In the genomic region with DNA sequence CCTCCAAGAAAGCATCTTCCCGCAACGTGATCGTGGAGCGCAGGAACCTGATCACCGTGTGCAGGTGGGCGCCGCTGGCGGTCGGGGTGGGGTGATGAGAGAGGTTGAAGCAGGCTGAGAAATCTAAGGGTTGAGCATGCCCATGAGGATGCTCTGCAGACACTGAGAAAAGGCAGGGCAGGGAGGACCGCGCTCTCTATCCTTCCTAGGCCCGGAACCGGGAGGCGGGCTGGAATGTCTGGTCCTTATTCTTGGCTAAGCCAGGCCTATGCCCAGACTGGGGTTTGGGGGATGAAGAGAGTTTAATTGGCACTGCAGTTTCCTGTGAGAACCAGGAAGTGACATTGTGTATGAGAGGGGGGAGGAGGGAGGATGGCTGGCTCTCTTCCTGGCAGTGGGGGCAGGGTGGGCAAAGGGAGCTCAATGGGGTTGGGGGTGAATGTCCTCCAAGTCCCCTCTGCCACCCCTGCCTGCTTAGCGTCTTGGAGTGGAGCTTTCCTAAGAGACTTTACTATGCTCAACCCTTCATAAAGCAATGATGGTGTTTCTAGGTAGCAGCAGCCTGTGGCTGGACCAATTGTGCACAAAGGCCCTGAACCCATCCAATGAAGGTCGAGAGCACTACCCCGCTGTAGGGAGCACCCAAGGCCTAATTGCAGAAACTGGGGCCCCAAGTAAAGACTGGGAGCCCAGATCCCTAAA, we compare ENCODE assay signal across 8 mouse cellular contexts. TPM values are rescaled to one million over a fixed set of nuclear protein-coding genes. Genes with fewer than 3 reads are reported as not detected.
DNase-seq lines count a peak whose midpoint lies in the region; ATAC-seq and TF ChIP-seq lines count a peak whose summit lies in the region.

No protein-coding gene starts in this region.

- peaks cover 23% of the 10 kb centered on the region for H3K4me1 ChIP-seq in heart, embryonic 13.5 days
- peaks cover 44% of the 10 kb centered on the region for H3K4me1 ChIP-seq in hindbrain, embryonic 14.5 days (replicated peaks; ENCODE audit: control insufficient read depth, insufficient read depth, low read length)
- peaks cover 6 to 12% of the 10 kb centered on the region in 2 experiments; a peak in 3 of 4 replicates for H3K4me1 ChIP-seq in liver, embryonic 14.5 days (replicated peaks; ENCODE audit: control insufficient read depth in 2 of 2, insufficient read depth in 2 of 2, low read length in 1 of 2)
- H3K4me1 ChIP-seq in stomach, embryonic 16.5 days (ENCODE audit: control insufficient read depth, insufficient read depth, low read length): peaks cover 21% of the 10 kb centered on the region

- ATAC-seq in heart, embryonic 13.5 days (ENCODE audit: extremely low read depth, insufficient number of reproducible peaks, low FRiP score, low TSS enrichment): peak; percentile 20; the same call in 1 of the 2 replicates
- peak; percentile 53 for ATAC-seq in hindbrain, embryonic 14.5 days (ENCODE audit: low FRiP score)
- ATAC-seq in liver, embryonic 14.5 days (ENCODE audit: insufficient read depth): no peak
- no peak for ATAC-seq in stomach, embryonic 16.5 days (ENCODE audit: insufficient read depth, low FRiP score)

- H3K4me2 ChIP-seq in heart, embryonic 13.5 days: peak overlapping the region; percentile 87
- peak overlapping the region; percentile 89 for H3K4me2 ChIP-seq in hindbrain, embryonic 14.5 days (replicated peaks)
- H3K4me2 ChIP-seq in liver, embryonic 14.5 days (ENCODE audit: low read depth): peak overlapping the region; percentile 61
- H3K4me2 ChIP-seq in stomach, embryonic 16.5 days (ENCODE audit: low read depth, low read length): peak overlapping the region; percentile 96

- peak overlapping the region; percentile 53 for H3K4me3 ChIP-seq in heart, embryonic 13.5 days
- H3K4me3 ChIP-seq in hindbrain, embryonic 14.5 days (replicated peaks; ENCODE audit: low read length): peak overlapping the region; percentile 84
- H3K4me3 ChIP-seq in liver, embryonic 14.5 days (ENCODE audit: insufficient read depth in 1 of 2, low read depth in 2 of 2, low read length in 2 of 2): peak overlapping the region in 1 of 2 experiments; percentile 35; a peak in 2 of 4 replicates
- peak overlapping the region; percentile 47 for H3K4me3 ChIP-seq in stomach, embryonic 16.5 days (replicated peaks; ENCODE audit: low read length)

- no peaks in the 10 kb centered on the region for H3K36me3 ChIP-seq in heart, embryonic 13.5 days
- peaks cover 10% of the 10 kb centered on the region for H3K36me3 ChIP-seq in hindbrain, embryonic 14.5 days (replicated peaks; ENCODE audit: control insufficient read depth, insufficient read depth)
- no peaks in the 10 kb centered on the region for H3K36me3 ChIP-seq in liver, embryonic 14.5 days (replicated peaks; ENCODE audit: control insufficient read depth, insufficient read depth, low read depth)
- no peaks in the 10 kb centered on the region for H3K36me3 ChIP-seq in stomach, embryonic 16.5 days (ENCODE audit: control insufficient read depth, insufficient read depth, low read length)

- TF ChIP-seq EP300 in liver, embryonic 14.5 days (IDR thresholded peaks at IDR 0.05; ENCODE audit: low read depth): no peak

- no peak overlapping the region for H3K27ac ChIP-seq in heart, embryonic 13.5 days (replicated peaks)
- peak overlapping the region; percentile 98 for H3K27ac ChIP-seq in hindbrain, embryonic 14.5 days
- H3K27ac ChIP-seq in liver, embryonic 14.5 days: no peak overlapping the region
- no peak overlapping the region for H3K27ac ChIP-seq in stomach, embryonic 16.5 days (ENCODE audit: low read length)

- H3K9ac ChIP-seq in heart, embryonic 13.5 days: peak overlapping the region; percentile 69
- peak overlapping the region; percentile 96 for H3K9ac ChIP-seq in hindbrain, embryonic 14.5 days
- no peak overlapping the region for H3K9ac ChIP-seq in liver, embryonic 14.5 days (replicated peaks)
- peak overlapping the region; percentile 55 for H3K9ac ChIP-seq in stomach, embryonic 16.5 days (ENCODE audit: low read length)

- H3K9me3 ChIP-seq in heart, embryonic 13.5 days: no peaks in the 10 kb centered on the region
- no peaks in the 10 kb centered on the region for H3K9me3 ChIP-seq in hindbrain, embryonic 14.5 days (ENCODE audit: control insufficient read depth, low read length)
- no peaks in the 10 kb centered on the region for H3K9me3 ChIP-seq in liver, embryonic 14.5 days (ENCODE audit: control insufficient read depth, low read length)
- H3K9me3 ChIP-seq in stomach, embryonic 16.5 days (replicated peaks; ENCODE audit: control insufficient read depth, low read length): no peaks in the 10 kb centered on the region

- TF ChIP-seq CTCF in liver, embryonic 14.5 days (IDR thresholded peaks at IDR 0.05; ENCODE audit: low read depth): no peak

- WGBS in heart, embryonic 13.5 days: 12% methylated on average over 17 of the region's 17 CpGs
- 4% methylated on average over 17 of the region's 17 CpGs for WGBS in hindbrain, embryonic 14.5 days
- 7% methylated on average over 17 of the region's 17 CpGs for WGBS in liver, embryonic 14.5 days (ENCODE audit: insufficient replicate concordance)
- 10% methylated on average over 17 of the region's 17 CpGs for WGBS in stomach, embryonic 16.5 days

- peaks cover 57% of the 10 kb centered on the region for H3K27me3 ChIP-seq in heart, embryonic 13.5 days (replicated peaks)
- H3K27me3 ChIP-seq in hindbrain, embryonic 14.5 days (ENCODE audit: control insufficient read depth, insufficient read depth, low read length): no peaks in the 10 kb centered on the region
- H3K27me3 ChIP-seq in liver, embryonic 14.5 days (ENCODE audit: control insufficient read depth, insufficient read depth, low read length): peaks cover 77% of the 10 kb centered on the region
- peaks cover 2% of the 10 kb centered on the region; the same call in 1 of the 2 replicates for H3K27me3 ChIP-seq in stomach, embryonic 16.5 days (ENCODE audit: control insufficient read depth, insufficient read depth, low read length)

- DNase-seq in heart, postnatal 4 days: no peak
- DNase-seq in CD4-positive, CD25-positive, alpha-beta regulatory T cell, adult 2 months (ENCODE audit: low read depth, low spot score): peak; percentile 37
- peak; percentile 82 for DNase-seq in cerebellum, adult 9-10 months
- DNase-seq in hindbrain, embryonic 14.5 days (ENCODE audit: low spot score): peak; percentile 60
- no peak for DNase-seq in liver, embryonic 14.5 days (ENCODE audit: low read depth in 3 of 3, low spot score in 3 of 3)
- no peak for DNase-seq in c-Kit-positive CD71-positive TER-119-positive erythroid progenitor cells, embryonic 14.5 days (ENCODE audit: low spot score)

RNA-seq across cellular contexts. Expression of a gene that starts 0.7 kb away (rescaled TPM):
- polyA plus RNA-seq in heart, embryonic 13.5 days (2015; fragmentation: Nextera tagmentation; extraction: Ambion mirVana): 1.1 and 1.7 TPM in 2 replicates
- 1 to 10 TPM in 1 of 2 experiments, under 1 TPM in 1; 0.50 to 1.9 TPM for total RNA-seq in heart, postnatal 4 days (2021)
- 106 TPM in 2 replicates for polyA plus RNA-seq in hindbrain, embryonic 14.5 days (2014; fragmentation: Nextera tagmentation; extraction: Ambion mirVana)
- polyA plus RNA-seq in liver, embryonic 14.5 days (2012; rRNA removed): 1.4 and 1.9 TPM in 2 replicates
- 1.0 and 1.2 TPM in 2 replicates for polyA plus RNA-seq in liver, embryonic 14.5 days (2014; fragmentation: Nextera tagmentation; extraction: Ambion mirVana)
- polyA plus RNA-seq in stomach, embryonic 16.5 days (2015; fragmentation: Nextera tagmentation; extraction: Ambion mirVana): 6.8 and 7.6 TPM in 2 replicates

RNA-seq across cellular contexts. Expression of a gene that starts 13.9 kb away (rescaled TPM):
- polyA plus RNA-seq in heart, embryonic 13.5 days (2015; fragmentation: Nextera tagmentation; extraction: Ambion mirVana): 287 and 294 TPM in 2 replicates
- 100 to 1,000 TPM; 161 to 165 TPM for total RNA-seq in heart, postnatal 4 days (2021)
- 154 and 157 TPM in 2 replicates for polyA plus RNA-seq in hindbrain, embryonic 14.5 days (2014; fragmentation: Nextera tagmentation; extraction: Ambion mirVana)
- 167 and 187 TPM in 2 replicates for polyA plus RNA-seq in liver, embryonic 14.5 days (2012; rRNA removed)
- 339 and 363 TPM in 2 replicates for polyA plus RNA-seq in liver, embryonic 14.5 days (2014; fragmentation: Nextera tagmentation; extraction: Ambion mirVana)
- 239 and 243 TPM in 2 replicates for polyA plus RNA-seq in stomach, embryonic 16.5 days (2015; fragmentation: Nextera tagmentation; extraction: Ambion mirVana)

RNA-seq across cellular contexts. Expression of a gene that starts 27.9 kb away (rescaled TPM):
- 47.2 and 59.5 TPM in 2 replicates for polyA plus RNA-seq in heart, embryonic 13.5 days (2015; fragmentation: Nextera tagmentation; extraction: Ambion mirVana)
- total RNA-seq in heart, postnatal 4 days (2021): 10 to 100 TPM in 1 of 2 experiments, 1 to 10 TPM in 1; 7.2 to 22.1 TPM
- 1.6 and 3.3 TPM in 2 replicates for polyA plus RNA-seq in hindbrain, embryonic 14.5 days (2014; fragmentation: Nextera tagmentation; extraction: Ambion mirVana)
- 570 and 632 TPM in 2 replicates for polyA plus RNA-seq in liver, embryonic 14.5 days (2012; rRNA removed)
- 606 and 703 TPM in 2 replicates for polyA plus RNA-seq in liver, embryonic 14.5 days (2014; fragmentation: Nextera tagmentation; extraction: Ambion mirVana)
- polyA plus RNA-seq in stomach, embryonic 16.5 days (2015; fragmentation: Nextera tagmentation; extraction: Ambion mirVana): 38.9 and 47.2 TPM in 2 replicates

RNA-seq across cellular contexts. Expression of a gene that starts 36.2 kb away (rescaled TPM):
- 220 and 224 TPM in 2 replicates for polyA plus RNA-seq in heart, embryonic 13.5 days (2015; fragmentation: Nextera tagmentation; extraction: Ambion mirVana)
- total RNA-seq in heart, postnatal 4 days (2021): 100 to 1,000 TPM; 141 to 144 TPM
- polyA plus RNA-seq in hindbrain, embryonic 14.5 days (2014; fragmentation: Nextera tagmentation; extraction: Ambion mirVana): 52.4 and 63.6 TPM in 2 replicates
- 25.4 and 28.9 TPM in 2 replicates for polyA plus RNA-seq in liver, embryonic 14.5 days (2012; rRNA removed)
- 34.1 and 41.4 TPM in 2 replicates for polyA plus RNA-seq in liver, embryonic 14.5 days (2014; fragmentation: Nextera tagmentation; extraction: Ambion mirVana)
- polyA plus RNA-seq in stomach, embryonic 16.5 days (2015; fragmentation: Nextera tagmentation; extraction: Ambion mirVana): 187 and 207 TPM in 2 replicates

RNA-seq across cellular contexts. Expression of a gene that starts 53.6 kb away (rescaled TPM):
- polyA plus RNA-seq in heart, embryonic 13.5 days (2015; fragmentation: Nextera tagmentation; extraction: Ambion mirVana): 2.8 and 2.9 TPM in 2 replicates
- 10 to 100 TPM; 30.2 to 30.5 TPM for total RNA-seq in heart, postnatal 4 days (2021)
- 30.9 and 40.4 TPM in 2 replicates for polyA plus RNA-seq in hindbrain, embryonic 14.5 days (2014; fragmentation: Nextera tagmentation; extraction: Ambion mirVana)
- 1.6 and 2.0 TPM in 2 replicates for polyA plus RNA-seq in liver, embryonic 14.5 days (2012; rRNA removed)
- polyA plus RNA-seq in liver, embryonic 14.5 days (2014; fragmentation: Nextera tagmentation; extraction: Ambion mirVana): 0.17 and 0.35 TPM in 2 replicates
- polyA plus RNA-seq in stomach, embryonic 16.5 days (2015; fragmentation: Nextera tagmentation; extraction: Ambion mirVana): 2.5 and 3.3 TPM in 2 replicates

Comparison
In these comparisons a context has a peak if more than half of its experiments do, and no peak if none do; other contexts are left out.
1. ATAC-seq: peak in heart, embryonic 13.5 days (single experiment) and hindbrain, embryonic 14.5 days (single experiment); none in liver, embryonic 14.5 days (single experiment) and stomach, embryonic 16.5 days (single experiment).
2. DNase-seq: peak in CD4-positive, CD25-positive, alpha-beta regulatory T cell, adult 2 months (single experiment), cerebellum, adult 9-10 months (single experiment) and hindbrain, embryonic 14.5 days (single experiment); none in heart, postnatal 4 days (single experiment), liver, embryonic 14.5 days (0 of 3) and c-Kit-positive CD71-positive TER-119-positive erythroid progenitor cells, embryonic 14.5 days (single experiment).
3. RNA of a gene that starts 0.7 kb away (polyA plus RNA-seq): 106 TPM in hindbrain, embryonic 14.5 days; 6.8 to 7.6 TPM in stomach, embryonic 16.5 days, 1.1 to 1.7 TPM in heart, embryonic 13.5 days and 1.0 to 1.9 TPM in liver, embryonic 14.5 days; every median in the first group is over 10 times any median in the second.
4. Peak in every context shown above with its lines, with median percentiles within 50 percentile points of each other: H3K4me2 ChIP-seq.